Mouse (Mus musculus): Measurements from ENCODE around the gene Aldh3a2. TPM values are rescaled to one million over a fixed set of nuclear protein-coding genes. Genes with fewer than 3 reads are reported as not detected.

Aldh3a2 gene
- total RNA-seq, 1 experiment: 24.4 TPM

DNA sequence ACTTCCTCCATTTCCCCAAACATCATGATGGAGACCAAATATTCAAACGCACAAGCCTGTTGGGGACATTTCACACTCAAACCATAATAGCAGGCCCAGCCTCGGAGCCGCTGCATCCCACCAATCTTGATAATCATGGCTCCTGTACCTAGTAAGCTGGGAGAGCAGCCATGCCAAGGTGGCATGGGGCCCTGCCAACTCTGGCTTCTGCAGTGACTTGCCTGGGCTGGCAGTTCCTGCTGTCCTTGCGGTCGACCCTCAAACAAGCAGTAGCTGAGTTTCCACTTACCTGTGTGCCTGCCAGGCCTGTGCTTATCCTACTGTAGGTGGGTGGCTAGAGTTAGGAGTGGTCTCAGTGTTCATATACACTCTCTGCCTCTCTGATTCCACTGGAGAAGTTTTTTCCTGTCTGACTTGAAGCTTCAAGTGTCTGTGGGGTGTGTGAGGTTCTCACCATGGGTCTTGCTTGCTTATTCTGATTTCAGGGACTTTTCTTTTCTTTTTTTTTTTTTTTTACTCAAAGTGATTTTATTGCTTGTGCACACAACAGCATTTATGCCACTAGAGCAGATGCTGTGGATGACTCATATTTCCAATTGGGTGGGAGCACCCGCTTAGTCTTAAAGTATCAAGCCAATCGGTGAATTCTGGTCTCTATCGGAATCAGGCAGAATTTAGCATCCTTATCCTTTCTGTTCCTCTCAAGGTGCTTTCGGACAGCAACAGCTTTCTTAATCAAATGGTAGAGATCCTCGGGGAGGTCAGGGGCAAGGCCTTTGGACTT lies 61.9 kb downstream of the Aldh3a2 start:
- no peak for DNase-seq (ENCODE audit: low read depth, low spot score)
- H3K9ac ChIP-seq (ENCODE audit: insufficient read depth, low read depth, low read length, poor library complexity, severe bottlenecking): no peak overlapping the region
- H3K4me3 ChIP-seq (ENCODE audit: insufficient read depth in 1 of 2, low read depth in 1 of 2, low read length in 2 of 2, poor library complexity in 1 of 2, severe bottlenecking in 1 of 2): no peak overlapping the region
- in situ Hi-C loops (cut with MboI; ENCODE audit: low sequenced_read_pairs in 2 of 2, unreplicated experiment in 2 of 2): no loop called here
- no peaks in the 10 kb centered on the region for H3K36me3 ChIP-seq (ENCODE audit: control insufficient read depth, insufficient read depth, low read length, poor library complexity, severe bottlenecking)
- TF ChIP-seq ZC3H11A (IDR thresholded peaks at IDR 0.05; ENCODE audit: borderline replicate concordance, low read depth, low read length): no peak
- no peak for TF ChIP-seq HCFC1 (IDR thresholded peaks at IDR 0.05; ENCODE audit: borderline replicate concordance, insufficient read depth, low read length)
- TF ChIP-seq MAFK (IDR thresholded peaks at IDR 0.05; ENCODE audit: insufficient read depth, low read depth, low read length): no peak
- TF ChIP-seq ZNF384 (IDR thresholded peaks at IDR 0.05; ENCODE audit: low read depth, low read length): no peak
- TF ChIP-seq CHD2 (IDR thresholded peaks at IDR 0.05; ENCODE audit: low read depth, low read length): no peak
- no peak overlapping the region for H3K27ac ChIP-seq (ENCODE audit: insufficient read depth, low read depth, low read length, poor library complexity, severe bottlenecking)
- H3K9me3 ChIP-seq (ENCODE audit: control insufficient read depth, insufficient read depth, low read depth, low read length): no peaks in the 10 kb centered on the region
- H3K4me1 ChIP-seq (ENCODE audit: control insufficient read depth in 2 of 2, insufficient read depth in 2 of 2, low read length in 2 of 2, poor library complexity in 1 of 2): no peaks in the 10 kb centered on the region

GRCm38 (mm10) chr11:61202810-61203209 lies 64.5 kb downstream of the Aldh3a2 start:
- Histone ChIP-seq H3K9me3 (ENCODE audit: control insufficient read depth, insufficient read depth, low read depth, low read length) (no peaks in the 10 kb centered on the region), H3K9ac (ENCODE audit: insufficient read depth, low read depth, low read length, poor library complexity, severe bottlenecking) (no peak overlapping the region), H3K36me3 (ENCODE audit: control insufficient read depth, insufficient read depth, low read length, poor library complexity, severe bottlenecking) (no peaks in the 10 kb centered on the region), H3K4me1 (ENCODE audit: control insufficient read depth in 2 of 2, insufficient read depth in 2 of 2, low read length in 2 of 2, poor library complexity in 1 of 2) (no peaks in the 10 kb centered on the region), H3K27ac (ENCODE audit: insufficient read depth, low read depth, low read length, poor library complexity, severe bottlenecking) (no peak overlapping the region), H3K4me3 (ENCODE audit: insufficient read depth in 1 of 2, low read depth in 1 of 2, low read length in 2 of 2, poor library complexity in 1 of 2, severe bottlenecking in 1 of 2) (no peak overlapping the region)
- TF ChIP-seq MAFK (IDR thresholded peaks at IDR 0.05; ENCODE audit: insufficient read depth, low read depth, low read length) (no peak), ZNF384 (IDR thresholded peaks at IDR 0.05; ENCODE audit: low read depth, low read length) (no peak), HCFC1 (IDR thresholded peaks at IDR 0.05; ENCODE audit: borderline replicate concordance, insufficient read depth, low read length) (no peak), CHD2 (IDR thresholded peaks at IDR 0.05; ENCODE audit: low read depth, low read length) (no peak), ZC3H11A (IDR thresholded peaks at IDR 0.05; ENCODE audit: borderline replicate concordance, low read depth, low read length) (no peak)
- in situ Hi-C loops (cut with MboI; ENCODE audit: low sequenced_read_pairs in 2 of 2, unreplicated experiment in 2 of 2): no loop called here
- DNase-seq (ENCODE audit: low read depth, low spot score): no peak

DNA sequence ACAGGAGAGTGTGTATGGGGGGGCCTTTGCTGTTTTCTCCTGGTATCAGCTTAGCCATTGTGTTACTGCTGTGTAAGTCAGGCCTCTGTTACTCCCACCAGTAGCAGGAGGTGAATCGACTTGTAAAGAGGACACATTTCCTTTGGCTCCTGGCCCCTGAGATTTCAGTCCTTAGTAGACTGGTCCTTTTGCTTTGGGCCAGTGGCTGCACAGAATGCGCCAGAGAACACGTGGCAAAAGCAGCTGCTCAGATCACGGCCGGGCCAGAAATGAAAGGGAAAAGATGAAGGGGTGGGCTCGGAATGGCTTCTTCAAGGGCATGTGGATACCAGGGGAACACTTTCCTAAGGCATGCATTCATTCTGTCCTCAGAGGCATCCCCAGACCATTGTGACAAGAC lies 65.1 kb downstream of the Aldh3a2 start:
- in situ Hi-C loops (cut with MboI; ENCODE audit: low sequenced_read_pairs in 2 of 2, unreplicated experiment in 2 of 2): no loop called here
- Histone ChIP-seq H3K9me3 (ENCODE audit: control insufficient read depth, insufficient read depth, low read depth, low read length) (no peaks in the 10 kb centered on the region), H3K27ac (ENCODE audit: insufficient read depth, low read depth, low read length, poor library complexity, severe bottlenecking) (no peak overlapping the region), H3K9ac (ENCODE audit: insufficient read depth, low read depth, low read length, poor library complexity, severe bottlenecking) (no peak overlapping the region), H3K4me3 (ENCODE audit: insufficient read depth in 1 of 2, low read depth in 1 of 2, low read length in 2 of 2, poor library complexity in 1 of 2, severe bottlenecking in 1 of 2) (no peak overlapping the region), H3K36me3 (ENCODE audit: control insufficient read depth, insufficient read depth, low read length, poor library complexity, severe bottlenecking) (no peaks in the 10 kb centered on the region), H3K4me1 (ENCODE audit: control insufficient read depth in 2 of 2, insufficient read depth in 2 of 2, low read length in 2 of 2, poor library complexity in 1 of 2) (no peaks in the 10 kb centered on the region)
- no peak for TF ChIP-seq ZC3H11A (IDR thresholded peaks at IDR 0.05; ENCODE audit: borderline replicate concordance, low read depth, low read length)
- no peak for TF ChIP-seq HCFC1 (IDR thresholded peaks at IDR 0.05; ENCODE audit: borderline replicate concordance, insufficient read depth, low read length)
- TF ChIP-seq MAFK (IDR thresholded peaks at IDR 0.05; ENCODE audit: insufficient read depth, low read depth, low read length): no peak
- no peak for TF ChIP-seq CHD2 (IDR thresholded peaks at IDR 0.05; ENCODE audit: low read depth, low read length)
- TF ChIP-seq ZNF384 (IDR thresholded peaks at IDR 0.05; ENCODE audit: low read depth, low read length): no peak
- no peak for DNase-seq (ENCODE audit: low read depth, low spot score)

DNA sequence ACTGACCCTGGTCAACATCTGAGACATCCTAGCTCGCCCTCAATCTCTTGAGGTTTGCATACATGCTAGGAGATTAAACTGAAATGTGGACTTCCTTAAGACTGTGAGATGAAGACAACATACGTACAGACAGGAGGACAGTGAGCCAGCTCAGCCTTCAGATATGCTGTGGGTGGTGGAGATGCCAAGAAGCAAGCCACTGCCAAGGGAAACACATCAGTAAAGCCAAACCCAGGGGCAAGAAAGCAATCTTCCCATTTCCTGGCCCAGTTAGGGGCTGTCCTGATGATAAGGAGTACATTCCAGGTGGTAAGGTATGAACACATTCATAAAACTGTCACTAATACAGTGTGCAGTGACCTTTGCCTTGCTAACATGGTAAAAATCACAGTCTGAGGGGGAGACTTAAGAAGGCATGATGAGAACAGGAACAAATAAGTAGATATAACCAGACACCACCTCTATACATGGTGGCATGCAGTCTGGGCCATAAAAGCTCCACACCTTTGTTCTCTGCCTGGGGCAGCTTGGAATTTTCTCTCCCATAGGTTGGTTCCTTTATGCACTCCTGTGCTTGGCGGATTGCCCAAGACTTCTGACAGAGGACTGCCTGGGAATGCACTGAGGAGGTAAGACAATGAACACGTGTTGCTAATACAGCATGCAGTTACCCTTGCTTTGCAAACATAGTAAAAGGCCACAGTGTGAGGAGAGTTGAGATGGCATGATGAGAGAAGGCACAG lies 67.5 kb downstream of the Aldh3a2 start:
- Histone ChIP-seq H3K36me3 (ENCODE audit: control insufficient read depth, insufficient read depth, low read length, poor library complexity, severe bottlenecking) (no peaks in the 10 kb centered on the region), H3K4me1 (ENCODE audit: control insufficient read depth in 2 of 2, insufficient read depth in 2 of 2, low read length in 2 of 2, poor library complexity in 1 of 2) (no peaks in the 10 kb centered on the region), H3K9ac (ENCODE audit: insufficient read depth, low read depth, low read length, poor library complexity, severe bottlenecking) (no peak overlapping the region), H3K27ac (ENCODE audit: insufficient read depth, low read depth, low read length, poor library complexity, severe bottlenecking) (no peak overlapping the region), H3K4me3 (ENCODE audit: insufficient read depth in 1 of 2, low read depth in 1 of 2, low read length in 2 of 2, poor library complexity in 1 of 2, severe bottlenecking in 1 of 2) (no peak overlapping the region), H3K9me3 (ENCODE audit: control insufficient read depth, insufficient read depth, low read depth, low read length) (no peaks in the 10 kb centered on the region)
- in situ Hi-C loops (cut with MboI; ENCODE audit: low sequenced_read_pairs in 2 of 2, unreplicated experiment in 2 of 2): loop anchor here in 1 of 2 experiments (10.0 kb wide), 1 partner anchor 205 kb away; no protein-coding TSS in a partner anchor
- no peak for DNase-seq (ENCODE audit: low read depth, low spot score)
- TF ChIP-seq HCFC1 (IDR thresholded peaks at IDR 0.05; ENCODE audit: borderline replicate concordance, insufficient read depth, low read length) (no peak), ZNF384 (IDR thresholded peaks at IDR 0.05; ENCODE audit: low read depth, low read length) (no peak), MAFK (IDR thresholded peaks at IDR 0.05; ENCODE audit: insufficient read depth, low read depth, low read length) (no peak), ZC3H11A (IDR thresholded peaks at IDR 0.05; ENCODE audit: borderline replicate concordance, low read depth, low read length) (no peak), CHD2 (IDR thresholded peaks at IDR 0.05; ENCODE audit: low read depth, low read length) (no peak)
